Mouse (Mus musculus) erythroblast, embryonic 14.5 days (primary cell): ENCODE data around the gene Cd3g.

ENCODE experiments used
- GATA1 ChIP-seq: IDR thresholded peaks from 2 replicates; pipeline ENCODE4 v1.6.1; 2012; ENCODE audit warnings: low read length, inconsistent platforms, mixed read lengths
- TAL1 ChIP-seq: IDR thresholded peaks from 3 replicates; pipeline ENCODE4 v1.6.1; 2012; ENCODE audit warnings: low read length, inconsistent platforms, mixed read lengths

- TF ChIP-seq TAL1 (no peak), GATA1 (no peak)
These were observed 34.6 kb upstream of the Cd3g start for GRCm38 (mm10) chr9:45014879-45015278.
